Mouse (Mus musculus) cerebral cortex, adult 2 months (tissue): Measurements from ENCODE around the gene Pfas.

ENCODE experiments used
- WGBS: fragments of 180-500 bp; shearing (Covaris S2); methylation state at CpG from one replicate; pipeline ENCODE4 v1.1.7; 2018; 5-methylcytosine and 5-hydroxymethylcytosine counted together

Gene Pfas

GRCm38 (mm10) chr11:69012071-69012601, 3.9 kb upstream of the Pfas start:
- WGBS = 1% methylated on average over 18 of the region's 18 CpGs

DNA sequence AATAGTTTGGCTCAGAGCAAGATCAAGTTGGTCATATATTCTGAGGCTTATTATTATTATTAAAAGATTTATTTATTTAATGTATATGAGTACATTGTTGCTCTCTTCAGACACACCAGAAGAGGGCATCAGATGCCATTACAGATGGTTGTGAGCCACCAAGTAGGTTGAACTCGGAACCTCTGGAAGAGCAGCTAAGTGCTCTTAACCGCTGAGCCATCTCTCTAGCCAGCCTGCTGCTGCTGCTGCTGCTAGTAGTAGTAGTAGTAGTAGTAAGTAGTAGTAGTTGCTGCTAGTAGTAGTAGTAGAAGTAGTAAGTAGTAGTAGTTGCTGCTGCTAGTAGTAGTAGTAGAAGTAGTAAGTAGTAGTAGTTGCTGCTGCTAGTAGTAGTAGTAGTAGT, 3.2 kb upstream of the Pfas start:
- 64% methylated on average over 2 of the region's 2 CpGs for WGBS

- WGBS = 88% methylated on average over 15 of the region's 15 CpGs
Measured at GRCm38 (mm10) chr11:69010400-69011323, 2.4 kb upstream of the Pfas start.

DNA sequence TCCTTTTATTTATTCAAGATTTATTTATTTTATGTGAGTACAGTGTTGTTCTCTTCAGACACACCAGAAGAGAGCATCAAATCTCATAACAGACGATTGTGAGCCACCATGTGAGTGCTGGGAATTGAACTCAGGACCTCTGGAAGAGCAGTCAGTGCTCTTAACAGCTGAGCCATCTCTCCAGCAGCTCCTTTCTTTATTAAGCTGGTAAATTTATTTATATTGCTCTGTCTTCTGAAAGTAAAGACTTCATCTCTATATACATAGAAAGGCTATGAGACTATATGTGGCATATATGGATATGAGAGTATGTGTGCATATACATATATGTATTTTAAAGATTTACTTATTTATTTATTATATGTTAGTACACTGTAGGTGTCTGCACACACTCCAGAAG, 1.2 kb upstream of the Pfas start:
- WGBS = 96% methylated on average over 1 of the region's 1 CpGs

DNA sequence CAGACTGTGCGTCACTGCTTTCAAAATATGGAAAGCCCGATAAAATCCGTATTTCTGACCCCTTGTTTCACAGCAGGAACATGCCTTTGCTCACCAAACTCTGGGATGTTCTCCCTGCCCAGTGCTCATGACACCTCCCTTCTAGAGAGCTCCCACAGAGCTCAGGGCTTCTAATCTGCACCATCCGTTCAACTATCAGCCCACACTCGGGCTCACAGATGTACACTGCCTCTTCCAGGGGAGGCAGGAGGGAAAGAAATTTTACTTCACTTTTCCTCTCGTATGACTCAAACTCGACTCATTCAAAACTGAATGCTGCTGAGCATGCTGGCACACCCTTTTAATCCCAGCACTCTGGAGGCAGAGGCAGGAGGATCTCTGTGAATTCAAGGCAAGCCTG, 3.1 kb downstream of the Pfas start:
- 64% methylated on average over 7 of the region's 7 CpGs for WGBS

- WGBS = 51% methylated on average over 4 of the region's 4 CpGs
Measured at GRCm38 (mm10) chr11:69003592-69003991, 4.7 kb downstream of the Pfas start.

- WGBS = 93% methylated on average over 4 of the region's 4 CpGs
Measured at GRCm38 (mm10) chr11:69002782-69003181, 5.5 kb downstream of the Pfas start.

GRCm38 (mm10) chr11:68997080-68997479, 11.2 kb downstream of the Pfas start:
- 93% methylated on average over 4 of the region's 4 CpGs for WGBS

DNA sequence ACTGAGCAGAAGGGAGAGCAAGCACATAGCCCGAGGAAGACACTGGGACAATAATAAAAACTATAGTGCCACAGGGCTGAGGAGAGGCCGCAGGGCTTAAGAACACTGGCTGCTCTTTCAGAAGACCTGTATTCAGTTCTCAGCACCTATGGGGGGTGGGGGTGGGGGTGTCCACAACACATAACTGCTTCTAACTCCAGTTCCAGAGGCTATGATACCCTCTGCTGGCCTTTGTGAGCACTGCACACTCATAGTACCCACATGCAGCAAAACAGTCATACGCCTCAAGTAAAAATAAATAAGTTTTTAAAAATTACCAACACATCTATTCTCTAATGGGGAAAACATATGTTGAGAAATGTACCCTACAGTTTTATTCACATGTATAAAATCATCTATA, 13.9 kb downstream of the Pfas start:
- WGBS = 98% methylated on average over 3 of the region's 3 CpGs

GRCm38 (mm10) chr11:68993122-68993521, 15.1 kb downstream of the Pfas start:
- WGBS = 76% methylated on average over 7 of the region's 7 CpGs

GRCm38 (mm10) chr11:68988341-68988740, 19.9 kb downstream of the Pfas start:
- 84% methylated on average over 17 of the region's 17 CpGs for WGBS

GRCm38 (mm10) chr11:68987365-68987882, 20.8 kb downstream of the Pfas start:
- WGBS = 67% methylated on average over 11 of the region's 11 CpGs

DNA sequence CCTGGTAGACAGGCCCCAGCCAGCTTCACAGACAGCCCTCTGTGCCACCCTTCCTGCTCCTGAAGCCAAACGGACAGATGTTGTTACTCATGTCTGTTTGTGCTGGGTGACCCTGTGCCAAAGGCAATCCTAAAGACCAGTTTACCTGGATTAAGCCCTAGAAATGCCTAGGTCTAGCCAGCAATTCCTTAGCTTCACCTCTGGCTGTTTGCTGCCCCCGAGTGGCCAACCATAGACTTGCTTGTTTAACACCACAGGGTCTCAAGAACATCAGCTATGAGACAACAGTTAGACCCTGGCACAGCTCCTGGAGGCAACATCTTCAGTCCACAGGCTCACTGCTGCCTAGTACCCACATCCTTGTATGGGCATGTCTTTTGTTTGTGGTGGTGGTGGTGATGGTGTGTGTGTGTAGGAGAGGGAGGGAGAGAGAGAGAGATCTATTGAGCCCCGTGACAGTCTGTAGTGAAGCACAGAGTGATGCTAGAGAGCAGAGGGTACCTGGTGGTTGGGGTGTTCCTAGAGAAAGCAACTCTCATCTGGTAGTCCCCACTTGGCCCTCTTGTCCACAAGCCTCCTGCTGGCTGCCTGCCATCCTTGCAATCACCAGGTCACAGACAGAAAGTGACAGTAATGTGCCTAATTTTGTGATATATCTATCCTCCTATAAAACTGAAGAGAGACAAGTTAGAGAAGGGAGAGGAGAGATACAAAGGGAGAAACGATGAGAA, 25.5 kb downstream of the Pfas start:
- WGBS = 27% methylated on average over 4 of the region's 4 CpGs

- 81% methylated on average over 3 of the region's 3 CpGs for WGBS
Measured at GRCm38 (mm10) chr11:68980919-68981318, 27.3 kb downstream of the Pfas start.

DNA sequence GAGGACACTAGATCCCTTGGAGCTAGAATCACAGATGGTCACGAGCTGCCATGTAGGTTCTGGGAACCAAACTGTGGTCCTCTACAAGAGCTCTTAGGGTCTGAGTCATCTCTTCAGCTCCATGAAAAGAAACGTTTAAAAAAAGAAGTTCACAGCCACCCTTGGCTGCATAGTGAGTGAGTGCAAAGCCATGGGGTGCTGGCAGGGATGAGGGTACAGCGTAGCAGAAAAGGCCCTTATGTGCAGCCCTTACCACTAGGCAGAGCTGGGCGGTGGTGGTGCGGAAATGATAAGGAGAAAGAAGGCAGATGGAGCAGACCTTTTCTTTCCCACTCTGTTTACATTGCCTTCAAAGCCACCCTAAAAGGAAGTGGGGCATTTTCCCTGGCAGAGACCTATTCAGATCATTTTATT, 28.9 kb downstream of the Pfas start:
- 30% methylated on average over 5 of the region's 5 CpGs for WGBS

- WGBS = 96% methylated on average over 1 of the region's 1 CpGs
Measured at GRCm38 (mm10) chr11:68975601-68976000, 32.7 kb downstream of the Pfas start.

DNA sequence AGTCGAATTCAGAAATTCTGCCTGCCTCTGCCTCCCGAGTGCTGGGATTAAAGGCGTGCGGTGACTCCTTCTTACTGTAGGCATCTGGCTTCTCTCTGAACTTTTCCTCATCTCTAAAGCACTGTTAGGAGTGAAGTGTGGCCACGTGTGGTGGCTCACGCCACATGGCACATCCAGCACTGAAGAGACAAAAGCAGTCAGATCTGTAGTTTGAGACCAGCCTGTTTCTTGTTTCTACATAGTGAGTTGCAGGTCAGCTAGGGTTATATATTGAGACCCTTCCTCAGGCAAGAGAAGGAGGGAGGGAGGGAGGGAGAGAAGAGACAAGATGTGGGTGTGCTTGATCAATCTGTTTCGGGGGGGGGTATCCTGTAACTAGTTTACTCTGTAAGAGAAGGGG, 33.2 kb downstream of the Pfas start, which contains the start of gene Rangrf:
Rangrf (minus strand) TSS at position 101 of the 400 bp plus-strand sequence.
- 82% methylated on average over 7 of the region's 7 CpGs for WGBS

DNA sequence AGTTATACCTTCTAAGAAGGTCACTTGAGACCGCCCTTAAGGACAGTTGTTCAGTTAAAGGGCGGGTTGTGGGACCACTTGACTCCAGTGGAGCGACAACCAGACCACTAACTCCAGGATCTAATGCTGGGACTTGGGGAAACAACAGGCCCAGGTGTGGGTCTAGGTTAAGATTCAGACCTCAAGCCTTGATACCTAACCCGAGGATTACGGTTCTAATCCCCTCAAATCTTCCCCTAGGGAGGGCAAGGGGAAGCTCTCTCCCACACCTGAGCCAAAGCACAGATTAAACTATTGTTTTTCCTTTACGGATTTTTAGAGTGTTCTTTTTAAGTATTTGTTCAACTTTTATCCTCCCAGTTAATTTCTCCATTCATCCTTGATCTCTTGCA, 34.2 kb downstream of the Pfas start:
- 34% methylated on average over 6 of the region's 6 CpGs for WGBS

- 2% methylated on average over 38 of the region's 38 CpGs for WGBS
Measured at GRCm38 (mm10) chr11:68973250-68974058, 34.8 kb downstream of the Pfas start.

- 67% methylated on average over 4 of the region's 4 CpGs for WGBS
Measured at GRCm38 (mm10) chr11:68970232-68970631, 38.0 kb downstream of the Pfas start.

GRCm38 (mm10) chr11:68968752-68969151, 39.5 kb downstream of the Pfas start:
- 88% methylated on average over 11 of the region's 11 CpGs for WGBS
